Mouse (Mus musculus): ENCODE measurements around the gene Usf2.

Usf2 gene

DNA sequence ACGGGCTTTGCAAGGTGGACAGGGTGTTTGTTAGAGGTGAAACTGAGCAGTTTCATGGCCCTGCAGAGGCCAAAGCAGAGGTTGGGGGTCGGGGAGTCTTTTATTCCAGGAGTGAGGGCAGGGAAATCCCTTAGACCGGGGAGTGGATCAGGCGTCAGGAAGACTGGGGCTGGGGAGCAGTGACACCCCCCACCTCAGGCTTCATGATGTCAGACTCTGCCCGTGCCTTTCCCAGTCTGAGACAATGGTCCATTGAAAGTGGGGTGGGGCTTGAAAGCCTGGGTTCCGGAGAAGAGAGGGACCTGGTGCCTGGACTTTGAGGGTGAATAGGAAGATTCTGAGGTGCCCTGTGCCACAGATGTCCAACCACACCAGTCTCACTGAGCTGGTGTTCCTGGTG is 39.9 kb downstream of the Usf2 start:
- DNase-seq (ENCODE audit: low spot score), result no peak

DNA sequence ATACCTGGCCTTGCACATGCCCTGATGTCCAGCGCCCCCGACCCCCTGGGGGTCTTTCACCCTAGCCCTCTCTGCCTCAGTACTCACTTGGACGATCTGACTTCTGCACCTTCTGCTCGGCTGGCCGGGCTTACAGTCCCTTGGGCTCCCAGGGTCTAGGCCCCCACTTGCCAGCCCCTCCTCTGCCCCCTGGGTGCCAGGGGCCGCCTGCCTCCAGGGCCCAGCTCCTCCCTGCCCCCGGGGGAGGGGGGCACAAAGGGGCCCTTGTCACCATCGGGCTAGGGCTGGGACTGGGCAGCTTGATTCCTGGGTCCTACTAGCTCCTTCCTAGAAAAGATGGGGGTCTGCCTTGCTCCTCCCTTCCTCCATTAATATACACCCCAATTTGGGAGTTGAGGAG is 41.9 kb downstream of the Usf2 start, which contains the start of gene Mag:
TSS of gene Mag (minus strand) at position 142 of the 400 bp plus-strand sequence.
- no peak for DNase-seq (ENCODE audit: low spot score)

DNA sequence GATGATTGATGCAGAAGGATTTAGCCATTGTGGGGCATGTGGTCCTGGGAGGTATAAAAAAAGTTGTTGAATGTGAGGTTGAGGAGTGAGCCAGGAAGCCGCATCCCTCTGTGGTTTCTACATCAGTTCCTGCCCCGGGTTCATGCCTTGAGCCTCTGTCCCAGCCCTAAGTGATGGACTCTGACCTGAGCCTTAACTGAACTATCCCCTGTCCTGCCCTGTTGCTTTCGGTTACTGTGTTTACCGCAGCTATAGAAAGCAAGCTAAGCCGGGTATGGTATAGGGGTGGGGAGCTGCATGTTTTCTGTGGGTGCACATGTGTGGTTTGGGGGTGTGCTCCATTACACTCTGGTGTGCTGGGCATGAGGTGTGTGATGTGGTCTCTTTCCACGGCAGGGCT is 46.8 kb downstream of the Usf2 start:
- no peak for DNase-seq (ENCODE audit: low spot score)

DNA sequence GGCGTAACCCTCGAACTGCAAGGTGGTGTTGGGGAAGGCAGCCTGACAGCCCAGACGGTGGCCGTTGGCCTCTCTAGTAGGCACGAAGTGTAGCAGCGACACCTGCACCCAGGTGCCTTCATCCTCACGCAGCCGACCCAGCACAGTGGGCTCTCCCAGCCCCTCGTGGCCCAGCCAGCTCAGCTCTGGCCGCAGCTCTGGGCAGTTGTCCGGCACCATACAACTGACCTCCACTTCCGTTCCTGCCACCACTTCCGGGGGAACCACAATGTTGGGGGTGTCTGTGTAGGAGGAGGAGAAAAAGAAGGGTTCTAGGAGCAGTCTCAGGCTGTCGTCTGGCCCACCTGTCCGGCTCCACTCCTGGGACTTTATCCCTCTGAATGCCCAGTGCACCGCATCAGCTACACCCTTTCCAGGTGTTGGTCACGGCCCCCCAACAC is 47.6 kb downstream of the Usf2 start:
- no peak for DNase-seq (ENCODE audit: low spot score)

DNA sequence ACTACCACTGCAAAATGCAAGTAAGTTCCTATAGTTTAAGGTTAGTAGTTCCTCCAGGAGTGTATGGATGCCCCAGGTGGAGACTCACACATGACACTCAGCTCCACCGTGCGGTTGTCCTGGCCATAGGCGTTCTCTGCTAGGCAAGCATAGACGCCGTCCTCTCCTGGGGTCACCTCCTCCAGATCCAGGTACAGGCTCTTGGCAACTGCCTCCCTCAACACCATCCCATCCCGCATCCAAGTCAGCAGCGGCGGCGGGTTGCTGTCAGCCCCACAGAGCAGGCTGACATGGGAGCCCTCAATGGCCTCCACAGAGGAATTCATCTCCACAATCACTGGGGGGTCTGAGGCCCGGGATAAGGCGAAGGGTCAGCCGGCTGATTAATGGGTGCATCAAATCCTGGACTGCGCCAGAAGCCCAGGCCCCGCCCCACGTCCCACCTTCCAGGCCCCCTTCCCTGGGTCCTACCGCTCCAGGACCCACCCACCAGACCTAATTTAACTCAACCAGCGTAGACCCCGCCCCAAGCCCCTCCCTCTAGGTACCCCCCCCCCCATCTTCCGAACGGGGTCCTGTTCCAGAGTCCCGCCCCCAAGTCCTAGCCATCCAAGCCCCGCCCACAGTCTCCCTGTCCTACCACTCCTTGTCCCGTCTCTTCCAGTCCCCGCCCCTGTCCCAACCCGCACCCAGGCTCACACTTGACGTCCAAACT is 48.2 kb downstream of the Usf2 start:
- peak; percentile 79 for DNase-seq (ENCODE audit: low spot score)

DNA sequence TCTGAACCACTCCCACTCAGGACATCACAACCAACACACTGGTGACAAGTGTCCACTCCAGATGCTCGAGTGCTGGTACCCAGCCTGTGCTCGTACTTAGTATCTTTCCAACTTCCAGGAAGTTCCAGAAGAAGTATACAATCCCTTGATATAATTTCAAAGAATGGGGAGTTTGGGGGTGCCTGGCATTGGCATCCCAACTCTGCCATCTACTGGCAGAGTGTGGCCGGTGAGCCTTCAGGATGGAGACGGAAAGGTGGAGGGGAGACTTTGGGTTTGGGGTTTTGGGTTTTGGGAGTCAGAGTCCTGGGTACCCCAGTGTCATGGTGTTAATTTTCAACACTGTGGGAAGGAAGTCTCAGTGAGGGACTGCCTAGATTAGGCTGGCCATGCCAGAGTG is 52.6 kb downstream of the Usf2 start:
- no peak for DNase-seq (ENCODE audit: low spot score)

All from embryo, embryonic 10 days (tissue).